ENCODE assay signal across 23 mouse cellular contexts in the genomic region with DNA sequence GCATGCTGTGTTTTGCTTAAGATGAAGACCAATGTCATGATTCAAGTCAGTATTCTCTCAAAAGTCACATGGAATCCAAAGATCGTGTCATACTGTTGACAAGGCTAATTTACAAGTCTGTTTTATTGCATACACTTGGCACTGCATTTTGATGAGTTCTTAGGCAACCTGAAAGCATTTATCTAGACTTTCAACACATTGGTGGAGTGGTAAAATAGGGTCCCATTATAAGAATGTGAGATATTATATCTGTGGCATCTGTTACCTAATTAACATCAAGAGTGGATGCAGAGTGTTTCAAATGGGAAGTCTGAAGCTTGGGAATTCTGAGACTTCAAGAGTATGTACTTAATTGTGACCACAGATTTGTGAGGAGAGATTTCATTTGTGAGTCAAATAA.
DNase-seq lines count a peak whose midpoint lies in the region; ATAC-seq and TF ChIP-seq lines count a peak whose summit lies in the region.
"Had no signal": no experiment of that assay in that cellular context is flagged by ENCODE, and none has a peak within 500 bp of the region (broad histone marks: within the 10 kb centered on the region; RNA-seq: fewer than 3 reads in every experiment).

No protein-coding gene starts in this region.

- H3K4me2 ChIP-seq in forebrain, embryonic 12.5 days: no peak overlapping the region
- no peak overlapping the region for H3K4me2 ChIP-seq in forebrain, embryonic 11.5 days (ENCODE audit: low read depth, low read length, severe bottlenecking)
- H3K4me2 ChIP-seq in forebrain, embryonic 15.5 days (replicated peaks): no peak overlapping the region
- no peak overlapping the region for H3K4me2 ChIP-seq in forebrain, postnatal 0 days (ENCODE audit: low read depth)
- no peak overlapping the region for H3K4me2 ChIP-seq in hindbrain, embryonic 14.5 days (replicated peaks)
- H3K4me2 ChIP-seq: embryonic facial prominence, embryonic 12.5 days had no signal

- TF ChIP-seq POLR2A in brain, embryonic 14.5 days (IDR thresholded peaks at IDR 0.05; ENCODE audit: borderline replicate concordance, extremely low read depth, insufficient read depth, insufficient read length, poor library complexity, severe bottlenecking): no peak

- H3K36me3 ChIP-seq in forebrain, embryonic 12.5 days (replicated peaks): no peaks in the 10 kb centered on the region
- H3K36me3 ChIP-seq in forebrain, embryonic 11.5 days (ENCODE audit: control insufficient read depth, insufficient read depth, low read length): no peaks in the 10 kb centered on the region
- H3K36me3 ChIP-seq in forebrain, embryonic 15.5 days: no peaks in the 10 kb centered on the region
- no peaks in the 10 kb centered on the region for H3K36me3 ChIP-seq in forebrain, postnatal 0 days (ENCODE audit: insufficient read depth)
- H3K36me3 ChIP-seq in hindbrain, embryonic 14.5 days (replicated peaks; ENCODE audit: control insufficient read depth, insufficient read depth): no peaks in the 10 kb centered on the region
- H3K36me3 ChIP-seq: embryonic facial prominence, embryonic 10.5 days; embryonic facial prominence, embryonic 12.5 days; G1E had no signal

- no peak for DNase-seq in forebrain, embryonic 11.5 days (ENCODE audit: low spot score)
- DNase-seq in brain, embryonic 14.5 days (ENCODE audit: low read depth): peak; percentile 87
- no peak for DNase-seq in forebrain, postnatal 0 days
- no peak for DNase-seq in hindbrain, embryonic 14.5 days (ENCODE audit: low spot score)
- DNase-seq in adrenal gland, adult 18-20 months (ENCODE audit: low spot score in 2 of 2): no peak
- DNase-seq: adrenal gland, adult 2 months; adrenal gland, postnatal 10 days; adrenal gland, postnatal 25 days; B cell, adult 2 months; cerebellum, adult 11-12 months; cerebellum, adult 2 months; cerebellum, adult 9-10 months; cerebellum, postnatal 10 days; cerebellum, postnatal 25 days had no signal

- H3K4me1 ChIP-seq in forebrain, embryonic 12.5 days: no peaks in the 10 kb centered on the region
- H3K4me1 ChIP-seq in forebrain, embryonic 11.5 days (replicated peaks; ENCODE audit: control insufficient read depth, insufficient read depth, low read length): no peaks in the 10 kb centered on the region
- H3K4me1 ChIP-seq in forebrain, embryonic 15.5 days: no peaks in the 10 kb centered on the region
- no peaks in the 10 kb centered on the region for H3K4me1 ChIP-seq in forebrain, postnatal 0 days (ENCODE audit: insufficient read depth)
- no peaks in the 10 kb centered on the region for H3K4me1 ChIP-seq in hindbrain, embryonic 14.5 days (replicated peaks; ENCODE audit: control insufficient read depth, insufficient read depth, low read length)
- H3K4me1 ChIP-seq: embryonic facial prominence, embryonic 10.5 days; embryonic facial prominence, embryonic 12.5 days had no signal

- no peak for TF ChIP-seq CTCF in brain, embryonic 14.5 days (IDR thresholded peaks at IDR 0.05; ENCODE audit: borderline replicate concordance, extremely low read depth, insufficient read depth, insufficient read length)
- TF ChIP-seq CTCF in forebrain, postnatal 0 days (IDR thresholded peaks at IDR 0.05; ENCODE audit: low read depth): no peak

- peak; percentile 65; the same call in 1 of the 2 replicates for ATAC-seq in forebrain, embryonic 12.5 days (ENCODE audit: low FRiP score)
- ATAC-seq in forebrain, embryonic 11.5 days (replicated peaks; ENCODE audit: low FRiP score): no peak
- peak; percentile 92 for ATAC-seq in forebrain, embryonic 15.5 days (replicated peaks)
- ATAC-seq in forebrain, postnatal 0 days: peak; percentile 82
- ATAC-seq in hindbrain, embryonic 14.5 days (ENCODE audit: low FRiP score): no peak
- ATAC-seq: activated CD4-positive, CD25-positive, alpha-beta regulatory T cell, adult 4 months; CD4-positive, CD25-positive, alpha-beta regulatory T cell, adult 4 months; Patski had no signal

- no peak overlapping the region for H3K27ac ChIP-seq in forebrain, embryonic 12.5 days
- H3K27ac ChIP-seq in forebrain, embryonic 11.5 days (ENCODE audit: low read depth, low read length): no peak overlapping the region
- H3K27ac ChIP-seq in forebrain, embryonic 15.5 days (replicated peaks): no peak overlapping the region
- H3K27ac ChIP-seq in forebrain, postnatal 0 days (ENCODE audit: low read depth, low read length): no peak overlapping the region
- H3K27ac ChIP-seq in hindbrain, embryonic 14.5 days: no peak overlapping the region
- H3K27ac ChIP-seq: embryonic facial prominence, embryonic 10.5 days; embryonic facial prominence, embryonic 12.5 days had no signal

- H3K27me3 ChIP-seq in forebrain, embryonic 12.5 days: no peaks in the 10 kb centered on the region
- no peaks in the 10 kb centered on the region for H3K27me3 ChIP-seq in forebrain, embryonic 11.5 days (ENCODE audit: control insufficient read depth, insufficient read depth, low read length)
- H3K27me3 ChIP-seq in forebrain, embryonic 15.5 days: no peaks in the 10 kb centered on the region
- no peaks in the 10 kb centered on the region for H3K27me3 ChIP-seq in forebrain, postnatal 0 days (ENCODE audit: insufficient read depth, low read length)
- no peaks in the 10 kb centered on the region for H3K27me3 ChIP-seq in hindbrain, embryonic 14.5 days (ENCODE audit: control insufficient read depth, insufficient read depth, low read length)
- H3K27me3 ChIP-seq: CH12.LX; embryonic facial prominence, embryonic 12.5 days had no signal

- 74% methylated on average over 1 of the region's 1 CpGs for WGBS in forebrain, embryonic 12.5 days
- WGBS in forebrain, embryonic 11.5 days: 88% methylated on average over 1 of the region's 1 CpGs
- WGBS in forebrain, embryonic 15.5 days: 46% methylated on average over 1 of the region's 1 CpGs
- WGBS in forebrain, postnatal 0 days: 43% methylated on average over 1 of the region's 1 CpGs
- WGBS in hindbrain, embryonic 14.5 days: 78% methylated on average over 1 of the region's 1 CpGs

- H3K4me3 ChIP-seq in forebrain, embryonic 12.5 days (replicated peaks): no peak overlapping the region
- no peak overlapping the region for H3K4me3 ChIP-seq in forebrain, embryonic 11.5 days (ENCODE audit: low read depth, low read length)
- H3K4me3 ChIP-seq in forebrain, embryonic 15.5 days: no peak overlapping the region
- no peak overlapping the region for H3K4me3 ChIP-seq in forebrain, postnatal 0 days (ENCODE audit: low read depth, low read length)
- H3K4me3 ChIP-seq in hindbrain, embryonic 14.5 days (replicated peaks; ENCODE audit: low read length): no peak overlapping the region
- H3K4me3 ChIP-seq: embryonic facial prominence, embryonic 10.5 days; embryonic facial prominence, embryonic 12.5 days had no signal

- H3K9ac ChIP-seq in forebrain, embryonic 12.5 days: no peak overlapping the region
- no peak overlapping the region for H3K9ac ChIP-seq in forebrain, embryonic 11.5 days (ENCODE audit: low read length)
- no peak overlapping the region for H3K9ac ChIP-seq in forebrain, embryonic 15.5 days (replicated peaks)
- no peak overlapping the region for H3K9ac ChIP-seq in forebrain, postnatal 0 days
- H3K9ac ChIP-seq in hindbrain, embryonic 14.5 days: no peak overlapping the region
- H3K9ac ChIP-seq: embryonic facial prominence, embryonic 12.5 days had no signal

- H3K9me3 ChIP-seq in forebrain, embryonic 12.5 days: no peaks in the 10 kb centered on the region
- no peaks in the 10 kb centered on the region for H3K9me3 ChIP-seq in forebrain, embryonic 11.5 days (ENCODE audit: control insufficient read depth, low read length)
- H3K9me3 ChIP-seq in forebrain, embryonic 15.5 days: no peaks in the 10 kb centered on the region
- no peaks in the 10 kb centered on the region for H3K9me3 ChIP-seq in forebrain, postnatal 0 days (ENCODE audit: low read length)
- no peaks in the 10 kb centered on the region for H3K9me3 ChIP-seq in hindbrain, embryonic 14.5 days (ENCODE audit: control insufficient read depth, low read length)
- H3K9me3 ChIP-seq: embryonic facial prominence, embryonic 10.5 days; embryonic facial prominence, embryonic 12.5 days; G1E had no signal

Comparison
In these comparisons a context has a peak if more than half of its experiments do, and no peak if none do; other contexts are left out.
1. ATAC-seq: peak in forebrain, embryonic 12.5 days (single experiment), forebrain, embryonic 15.5 days (single experiment) and forebrain, postnatal 0 days (single experiment); none in forebrain, embryonic 11.5 days (single experiment) and hindbrain, embryonic 14.5 days (single experiment).